Mouse (Mus musculus): ENCODE results near the gene Shank2.

- TF ChIP-seq CTCF (IDR thresholded peaks at IDR 0.05; ENCODE audit: low read depth) (no peak), EP300 (optimal IDR thresholded peaks at IDR 0.05) (no peak)
Measured at GRCm38 (mm10) chr7:144198491-144198890, 196.8 kb downstream of the Shank2 start.
